Mouse (Mus musculus): ENCODE data around the gene Ap3b1.
A peak's percentile ranks its signal among the peaks of the same experiment; 100 is the strongest.
"Not testable (repeated sequence)": the region's sequence is repeated elsewhere in the genome, so short reads cannot be mapped to it uniquely, and the experiment has no call there.

Ap3b1 gene

GRCm38 (mm10) chr13:94358401-94359265, at the start of gene Ap3b1:
TSS of gene Ap3b1 (plus strand) at chr13:94358960.
- DNase-seq (ENCODE audit: low read depth, low spot score): peak; percentile 79

GRCm38 (mm10) chr13:94312812-94313211, 45.9 kb upstream of the Ap3b1 start:
- DNase-seq (ENCODE audit: low read depth, low spot score): peak; percentile 51

GRCm38 (mm10) chr13:94316975-94317511, 41.7 kb upstream of the Ap3b1 start:
- DNase-seq (ENCODE audit: low read depth, low spot score): no peak

DNA sequence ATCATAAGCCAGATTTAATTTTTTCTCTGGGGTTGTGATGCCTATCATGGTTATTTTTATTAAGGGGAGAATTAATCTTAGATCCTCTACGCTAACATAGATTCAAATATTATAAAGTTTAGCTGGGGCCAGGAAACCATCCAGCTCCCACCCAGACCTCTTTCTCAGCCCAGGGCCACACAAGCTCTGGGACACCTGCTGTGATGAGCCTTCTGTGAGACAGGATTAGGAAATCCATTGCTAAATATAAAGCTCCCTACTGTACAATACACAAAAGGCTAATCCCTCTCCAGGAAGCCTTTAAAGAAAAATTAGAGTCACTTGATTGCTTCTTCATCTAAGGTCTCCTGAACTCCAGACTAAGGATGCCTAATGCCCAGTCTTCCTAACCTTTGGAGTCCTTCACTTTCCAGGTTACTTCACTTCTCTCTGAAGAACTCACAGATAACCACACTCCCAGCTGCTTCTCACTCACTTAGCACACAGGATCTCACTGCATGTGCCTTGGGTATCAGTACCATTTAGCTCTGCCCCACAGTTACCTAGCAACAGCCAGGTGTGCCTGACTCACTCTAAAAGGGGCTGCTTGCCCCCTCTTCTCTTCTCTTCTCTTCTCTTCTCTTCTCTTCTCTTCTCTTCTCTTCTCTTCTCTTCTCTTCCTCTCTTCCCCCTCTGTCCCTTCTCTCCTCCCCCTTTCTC, 37.5 kb upstream of the Ap3b1 start:
- DNase-seq (ENCODE audit: low read depth, low spot score): no peak

DNA sequence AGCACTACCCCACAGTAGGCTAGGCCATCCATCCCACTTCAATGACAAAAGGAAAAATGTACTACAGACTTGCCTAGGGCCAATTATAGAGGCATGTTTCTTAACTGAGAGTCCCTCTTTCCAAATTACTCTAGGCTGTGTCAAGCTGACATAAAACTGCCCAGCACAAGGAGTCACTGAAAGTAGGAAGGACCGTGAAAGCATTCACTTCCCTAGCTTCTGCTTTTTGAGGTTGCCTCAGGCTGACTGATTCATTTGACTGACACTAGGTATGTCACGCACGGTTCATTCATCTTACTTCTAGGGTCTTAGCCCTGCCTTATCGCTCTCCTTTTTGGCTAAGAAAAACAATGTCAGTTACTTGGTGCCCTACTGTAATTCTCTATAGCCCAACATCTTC, 36.3 kb upstream of the Ap3b1 start:
- DNase-seq (ENCODE audit: low read depth, low spot score): no peak

DNA sequence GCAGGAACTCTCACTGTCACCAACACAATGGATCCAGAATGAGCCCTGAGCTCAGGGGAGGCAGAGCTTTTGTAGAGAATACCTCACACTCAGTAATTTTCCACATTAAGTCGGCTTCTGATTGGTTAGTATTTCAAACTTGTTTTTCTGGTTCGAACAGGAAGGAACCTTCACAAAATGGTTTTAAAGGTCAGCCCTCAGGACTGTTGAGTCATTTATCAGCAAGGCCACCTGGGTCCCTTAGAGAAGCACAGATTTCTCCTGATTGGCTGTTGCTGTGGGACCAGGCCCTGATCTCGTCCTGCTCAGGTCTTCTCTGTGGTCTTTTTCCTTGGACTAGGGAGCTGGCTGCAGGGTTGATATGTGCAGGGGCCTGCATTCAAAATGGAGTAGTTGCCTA, 30.7 kb upstream of the Ap3b1 start:
- DNase-seq (ENCODE audit: low read depth, low spot score): no peak

DNA sequence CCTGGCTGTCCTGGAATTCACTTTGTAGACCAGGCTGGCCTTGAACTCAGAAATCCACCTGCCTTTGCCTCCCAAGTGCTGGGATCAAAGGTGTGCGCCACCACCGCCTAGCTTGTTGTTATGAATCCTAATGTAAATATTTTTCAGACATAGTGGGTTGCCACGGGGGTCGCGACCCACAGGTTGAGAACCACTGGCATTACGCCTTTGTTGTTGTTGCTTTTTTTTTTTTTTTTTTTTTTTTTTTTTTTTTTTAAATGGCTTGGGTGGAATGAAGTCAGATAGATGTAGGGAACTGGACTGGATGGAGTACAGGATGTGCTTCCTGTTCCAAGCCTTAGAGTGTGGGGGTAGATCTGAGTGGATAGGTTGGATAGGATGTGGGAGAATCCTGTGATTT, 29.8 kb upstream of the Ap3b1 start:
- not testable (repeated sequence) for DNase-seq (ENCODE audit: low read depth, low spot score)

- no peak for DNase-seq (ENCODE audit: low read depth, low spot score)
Observed at GRCm38 (mm10) chr13:94330392-94330979, 28.3 kb upstream of the Ap3b1 start.

DNA sequence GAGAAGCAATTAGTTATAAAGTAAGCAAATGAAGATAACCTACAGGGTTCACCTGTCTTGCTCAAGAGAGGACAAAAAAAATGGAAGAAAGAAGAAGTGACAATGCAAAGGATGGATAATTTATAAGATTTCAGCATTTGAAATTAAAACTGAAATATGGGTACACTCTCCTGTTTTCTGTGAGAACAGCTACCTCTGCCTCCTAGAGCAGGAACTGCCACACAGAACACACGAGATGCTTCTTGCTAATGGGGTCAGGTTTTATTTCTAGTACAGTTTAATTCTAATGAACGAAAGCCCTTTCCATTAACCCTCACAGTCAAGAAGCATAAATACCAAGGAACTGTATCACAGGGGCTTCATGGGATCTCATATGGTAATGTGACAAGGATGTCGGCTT, 20.4 kb upstream of the Ap3b1 start:
- DNase-seq (ENCODE audit: low read depth, low spot score): no peak

- DNase-seq (ENCODE audit: low read depth, low spot score): peak; percentile 36
Observed at GRCm38 (mm10) chr13:94343192-94343591, 15.6 kb upstream of the Ap3b1 start.

DNA sequence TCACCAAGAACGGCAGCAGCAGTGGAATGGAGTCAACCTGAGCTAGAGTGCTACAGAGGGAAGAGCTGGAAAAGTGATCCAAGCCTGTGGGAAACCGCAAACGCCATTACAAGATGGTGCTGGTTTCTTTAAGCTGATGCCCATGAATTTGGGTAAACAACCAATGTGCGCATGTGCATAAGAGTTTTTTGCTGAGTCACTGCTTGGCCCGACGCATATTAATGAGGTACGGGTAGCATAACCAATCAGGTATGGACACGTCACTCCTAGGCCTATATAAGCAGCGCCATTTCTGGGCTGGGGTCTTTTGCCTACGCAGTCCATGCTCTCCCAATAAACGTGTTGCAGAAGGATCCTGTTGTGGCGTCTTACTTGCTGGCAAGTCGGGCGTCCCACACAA, 14.2 kb upstream of the Ap3b1 start:
- DNase-seq (ENCODE audit: low read depth, low spot score): not testable (repeated sequence)

GRCm38 (mm10) chr13:94354584-94354983, 4.2 kb upstream of the Ap3b1 start:
- DNase-seq (ENCODE audit: low read depth, low spot score): no peak

GRCm38 (mm10) chr13:94358101-94358400, 709 bp upstream of the Ap3b1 start:
- no peak for DNase-seq (ENCODE audit: low read depth, low spot score)

DNA sequence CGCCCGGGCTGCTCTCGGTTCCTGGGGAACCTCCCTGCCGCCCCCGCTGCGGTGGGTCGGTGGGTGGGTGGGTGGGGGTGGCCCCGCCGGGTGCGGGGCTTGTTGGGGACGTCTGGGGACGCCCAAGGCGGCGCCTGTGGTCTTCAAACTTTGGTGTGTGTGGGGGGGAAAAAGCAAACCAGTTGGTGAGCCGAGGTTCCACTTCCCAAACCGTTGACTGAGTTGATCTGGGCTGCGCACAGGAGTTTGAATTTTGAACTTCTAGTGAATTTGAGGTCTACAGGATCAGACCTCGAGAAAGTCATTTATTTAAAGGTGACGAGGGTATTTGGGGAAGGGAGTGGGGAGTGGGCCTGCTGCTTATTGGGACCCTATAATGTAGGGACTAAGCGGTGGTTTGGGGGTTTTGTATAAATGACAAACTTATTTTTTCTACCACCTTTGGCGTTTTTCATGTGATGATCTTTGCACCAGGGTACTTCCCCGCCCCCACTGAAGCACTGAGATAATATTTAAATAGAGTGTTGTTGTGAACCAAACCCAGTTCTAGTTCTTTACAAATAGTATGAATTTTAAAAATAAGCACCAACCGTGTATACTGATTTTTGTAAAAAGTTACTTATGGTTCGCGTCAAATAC, 641 bp downstream of the Ap3b1 start:
- no peak for DNase-seq (ENCODE audit: low read depth, low spot score)

- DNase-seq (ENCODE audit: low read depth, low spot score): peak; percentile 81
Observed at GRCm38 (mm10) chr13:94361013-94361580, 2.3 kb downstream of the Ap3b1 start.

DNA sequence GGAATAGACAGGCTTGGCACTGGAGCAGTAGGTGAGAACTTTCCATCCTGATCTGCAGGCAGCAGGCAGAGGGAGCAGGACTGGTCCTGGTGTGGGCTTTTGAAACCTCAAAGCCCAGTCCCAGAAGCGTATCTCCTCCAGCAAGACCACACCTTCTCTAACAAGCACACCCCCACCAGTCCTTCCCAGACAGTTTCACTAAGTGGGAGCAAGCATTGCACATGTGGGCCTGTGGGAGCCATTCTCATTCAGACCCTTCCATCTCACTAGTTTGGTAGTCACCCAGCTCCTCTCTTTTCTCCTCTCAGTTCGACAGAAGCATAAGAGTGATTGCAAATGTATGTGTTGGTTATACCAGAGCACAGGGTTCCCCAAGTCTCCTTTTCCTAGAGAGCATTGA, 5.6 kb downstream of the Ap3b1 start:
- peak; percentile 25 for DNase-seq (ENCODE audit: low read depth, low spot score)

- DNase-seq (ENCODE audit: low read depth, low spot score): peak; percentile 84
Observed at GRCm38 (mm10) chr13:94365108-94365907, 6.5 kb downstream of the Ap3b1 start.

GRCm38 (mm10) chr13:94367869-94368268, 9.1 kb downstream of the Ap3b1 start:
- DNase-seq (ENCODE audit: low read depth, low spot score): no peak

- no peak for DNase-seq (ENCODE audit: low read depth, low spot score)
Observed at GRCm38 (mm10) chr13:94370521-94370920, 11.8 kb downstream of the Ap3b1 start.

DNA sequence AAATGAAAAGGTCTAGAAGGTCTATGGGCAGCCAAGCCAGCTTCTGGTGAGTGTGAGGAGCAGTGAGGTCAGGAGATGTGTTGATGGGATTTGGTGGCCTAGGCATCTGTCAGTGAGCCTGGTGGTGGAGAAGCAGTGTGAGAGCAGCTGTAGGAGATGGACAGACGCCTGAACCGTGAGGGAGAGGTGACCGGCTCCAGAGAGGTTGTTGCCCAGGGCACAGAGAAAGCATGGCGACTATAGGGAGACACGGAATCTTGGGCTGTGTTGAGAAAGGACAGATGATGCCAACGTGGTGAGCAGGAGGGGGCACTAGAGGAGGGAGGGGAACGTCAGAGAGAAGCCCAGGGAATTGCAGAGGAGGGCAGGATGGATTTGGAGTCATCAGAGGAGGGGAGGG, 13.3 kb downstream of the Ap3b1 start:
- no peak for DNase-seq (ENCODE audit: low read depth, low spot score)

DNA sequence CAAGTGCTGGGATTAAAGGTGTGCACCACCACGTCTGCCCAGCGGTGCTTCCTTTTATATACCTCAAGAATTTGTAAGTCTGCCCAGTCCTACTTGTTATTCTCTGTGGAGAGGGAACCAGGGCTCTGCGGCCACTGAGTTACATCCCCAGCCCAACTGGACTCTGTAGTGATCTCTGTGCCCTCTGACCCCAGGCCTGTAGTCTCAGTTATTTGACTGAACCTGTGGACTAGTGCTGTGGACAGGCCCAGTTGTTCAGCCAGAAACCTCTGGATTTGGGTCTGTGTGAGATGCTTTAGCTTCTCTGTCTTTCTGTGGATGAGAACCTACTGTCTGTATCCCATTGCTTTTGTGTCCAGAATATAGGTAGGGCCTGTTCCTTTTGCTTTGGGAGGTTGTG, 15.4 kb downstream of the Ap3b1 start:
- no peak for DNase-seq (ENCODE audit: low read depth, low spot score)
